Mouse (Mus musculus) right cerebral cortex, adult 2 months (tissue): ENCODE measurements around the gene Tmem151b.
A peak's percentile ranks its signal among the peaks of the same experiment; 100 is the strongest.

Experiments used
- DNase-seq, 2 experiments: peaks; one replicate each; pipeline ENCODE4 v3.0.0; 2021 to 2022; ENCODE audit warnings: low spot score in 2 of 2

Tmem151b gene

GRCm38 (mm10) chr17:45510871-45511270, 38.6 kb downstream of the Tmem151b start:
- no peak for DNase-seq

GRCm38 (mm10) chr17:45506700-45507189, 42.7 kb downstream of the Tmem151b start, which contains the start of gene Aars2:
Gene Aars2 (plus strand): TSS chr17:45506841.
- peak; percentile 94 for DNase-seq

- no peak for DNase-seq
These were observed 43.5 kb downstream of the Tmem151b start for GRCm38 (mm10) chr17:45505941-45506465.

DNA sequence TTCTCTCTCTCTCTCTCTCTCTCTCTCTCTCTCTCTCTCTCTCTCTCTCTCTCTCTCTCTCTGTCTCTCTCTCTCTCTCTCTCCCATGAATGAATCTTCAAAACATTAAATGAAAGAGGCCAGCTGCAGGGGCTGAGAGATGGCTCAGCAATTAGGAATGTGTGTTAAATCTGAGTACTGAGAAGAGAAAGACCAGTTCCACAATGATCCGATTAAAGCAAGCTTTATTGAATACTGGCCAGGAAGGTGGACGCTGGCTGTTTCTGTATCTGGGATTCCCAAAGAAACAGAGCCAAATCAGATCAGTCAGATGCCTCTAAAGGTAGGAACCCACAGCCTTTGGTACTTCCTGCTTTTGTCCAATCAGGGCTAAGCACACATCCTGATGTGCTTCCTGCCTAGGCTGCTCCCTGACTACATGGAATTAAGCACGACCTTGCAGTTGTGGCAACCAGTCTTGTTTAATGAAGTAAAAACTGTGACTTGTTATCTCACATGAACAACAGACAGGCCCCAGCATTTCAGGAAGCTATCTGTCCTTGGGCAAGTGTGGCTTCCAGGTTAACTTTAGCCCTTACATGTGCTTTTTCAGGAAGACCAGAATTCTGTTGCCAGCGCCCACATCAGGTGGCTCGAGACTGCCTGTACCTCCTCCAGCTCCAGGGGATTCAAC, 46.0 kb downstream of the Tmem151b start:
- no peak for DNase-seq

- DNase-seq: no peak
These were observed 47.2 kb downstream of the Tmem151b start for GRCm38 (mm10) chr17:45502324-45502723.

DNA sequence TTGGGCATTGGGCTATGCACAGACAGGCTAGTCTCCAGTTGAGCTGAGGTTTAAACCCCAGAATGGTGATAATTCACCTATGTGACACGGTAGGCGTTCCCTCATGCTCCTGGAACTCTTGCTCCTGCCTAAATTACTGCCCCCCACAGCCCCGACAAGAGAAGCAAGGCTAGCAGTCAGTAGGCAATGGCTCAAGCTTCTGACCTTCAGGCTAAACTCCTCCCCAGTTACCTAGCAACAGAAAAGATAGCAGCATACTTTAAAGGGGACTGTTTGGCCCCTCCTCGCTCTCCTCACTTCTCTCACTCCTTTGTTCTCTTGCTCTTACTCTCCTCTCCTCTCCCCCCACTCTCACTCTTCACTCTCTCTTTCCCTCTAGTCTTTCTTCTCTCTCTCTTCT, 48.5 kb downstream of the Tmem151b start:
- DNase-seq: no peak

- no peak for DNase-seq
These were observed 50.0 kb downstream of the Tmem151b start for GRCm38 (mm10) chr17:45499516-45499915.

GRCm38 (mm10) chr17:45498397-45498796, 51.1 kb downstream of the Tmem151b start:
- no peak for DNase-seq

GRCm38 (mm10) chr17:45495398-45495797, 54.1 kb downstream of the Tmem151b start:
- DNase-seq: no peak
